Mouse (Mus musculus) lung, postnatal 0 days (tissue): Measurements from ENCODE around the gene Commd3. TPM values are rescaled to one million over a fixed set of nuclear protein-coding genes. Genes with fewer than 3 reads are reported as not detected.

Experiments used
- ATAC-seq: fragments of 200-750 bp; cut with Nextera tagmentation; 2 replicates; pipeline ENCODE4 v1.8.0; 2017; ENCODE audit warnings: moderate library complexity
- DNase-seq: peaks from one replicate; pipeline ENCODE4 v3.0.0-alpha.2; 2016; ENCODE audit warnings: low spot score
- H3K27ac ChIP-seq: fragments of 300-500 bp; sonication (generic); 2 replicates; pipeline ENCODE4 v1.5.1; 2014; ENCODE audit warnings: antibody characterized with exemption, mild to moderate bottlenecking, low read length, mixed read lengths
- H3K27me3 ChIP-seq: fragments of 300-500 bp; sonication (generic); replicated peaks from 2 replicates; pipeline ENCODE4 v1.6.1; 2014; ENCODE audit warnings: low read length, mixed read lengths; ENCODE audit not compliant: insufficient read depth
- H3K36me3 ChIP-seq: fragments of 300-500 bp; sonication (generic); 2 replicates; pipeline ENCODE4 v1.6.1; 2014; ENCODE audit warnings: low read length, mixed read lengths; ENCODE audit not compliant: insufficient read depth
- H3K4me1 ChIP-seq: fragments of 300-500 bp; sonication (generic); 2 replicates; pipeline ENCODE4 v1.6.1; 2014; ENCODE audit warnings: antibody characterized with exemption, low read depth, low read length, mixed read lengths; ENCODE audit not compliant: insufficient read depth
- H3K4me2 ChIP-seq: fragments of 300-500 bp; sonication (generic); replicated peaks from 2 replicates; pipeline ENCODE4 v1.6.1; 2014; ENCODE audit warnings: low read depth, mild to moderate bottlenecking, low read length, moderate library complexity, mixed read lengths
- H3K4me3 ChIP-seq: fragments of 300-500 bp; sonication (generic); 2 replicates; pipeline ENCODE4 v1.5.1; 2014; ENCODE audit warnings: low read depth, low read length
- H3K9ac ChIP-seq: fragments of 300-500 bp; sonication (generic); replicated peaks from 2 replicates; pipeline ENCODE4 v1.6.1; 2014; ENCODE audit warnings: low read depth, mild to moderate bottlenecking
- H3K9me3 ChIP-seq: fragments of 300-500 bp; sonication (generic); 2 replicates; pipeline ENCODE4 v1.6.1; 2016; ENCODE audit warnings: low read length, mixed read lengths
- CTCF ChIP-seq: IDR thresholded peaks from 2 replicates; pipeline ENCODE4 v1.5.1; 2016; ENCODE audit warnings: antibody characterized with exemption, mild to moderate bottlenecking
- EP300 ChIP-seq: IDR thresholded peaks from 2 replicates; pipeline ENCODE4 v1.6.1; 2016; ENCODE audit warnings: antibody characterized with exemption, mild to moderate bottlenecking, control low read depth
- WGBS: fragments of 180-500 bp; shearing (Covaris S2); extraction: QIAGEN DNeasy Blood & Tissue Kit; methylation state at CpG from one replicate; pipeline ENCODE4 v1.1.7; 2014; 5-methylcytosine and 5-hydroxymethylcytosine counted together
- polyA plus RNA-seq: library from polyadenylated mRNA; unstranded; fragments of >200 nt; fragmentation: Nextera tagmentation; extraction: Ambion mirVana; gene quantifications from 2 replicates; pipeline ENCODE4 v1.2.1, GENCODE M21; 2015

Gene Commd3
- polyA plus RNA-seq, 1 experiment from 2014 or later: 184 TPM

GRCm38 (mm10) chr2:18684062-18684461, 11.9 kb downstream of the Commd3 start:
- DNase-seq (no peak), ATAC-seq (no peak)
- Histone ChIP-seq H3K36me3 (no peaks in the 10 kb centered on the region; the same call in 1 of the 2 replicates), H3K27ac (no peak overlapping the region), H3K27me3 (peaks cover 18% of the 10 kb centered on the region), H3K9ac (no peak overlapping the region), H3K9me3 (no peaks in the 10 kb centered on the region), H3K4me1 (peaks cover 4% of the 10 kb centered on the region), H3K4me3 (no peak overlapping the region), H3K4me2 (no peak overlapping the region)
- TF ChIP-seq CTCF (no peak), EP300 (no peak)
- WGBS: 80% methylated on average over 5 of the region's 5 CpGs

DNA sequence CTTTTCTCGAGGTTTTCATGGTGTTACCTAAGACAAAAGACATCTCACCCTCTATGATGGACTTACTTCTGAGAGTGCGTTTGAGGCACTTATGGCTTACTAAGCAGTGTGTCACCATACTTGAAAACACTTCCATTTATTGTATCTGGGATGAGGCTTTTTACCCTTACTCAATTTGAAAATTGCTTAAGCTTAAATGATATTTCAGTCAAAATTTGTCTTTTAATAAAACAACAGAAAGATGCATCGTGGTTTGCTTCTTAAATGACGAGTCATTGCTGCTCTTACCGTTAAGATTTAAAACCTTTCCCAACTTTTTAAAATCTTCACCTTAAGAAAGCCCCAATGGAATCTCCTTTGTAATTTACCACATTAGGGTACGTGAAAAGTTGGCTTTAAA, 14.2 kb downstream of the Commd3 start:
- H3K4me2 ChIP-seq: no peak overlapping the region
- no peak for ATAC-seq
- H3K36me3 ChIP-seq: no peaks in the 10 kb centered on the region; the same call in 1 of the 2 replicates
- peaks cover 36% of the 10 kb centered on the region for H3K27me3 ChIP-seq
- no peak for TF ChIP-seq CTCF
- TF ChIP-seq EP300: no peak
- H3K9me3 ChIP-seq: no peaks in the 10 kb centered on the region
- no peak overlapping the region for H3K4me3 ChIP-seq
- no peak overlapping the region for H3K9ac ChIP-seq
- peaks cover 17% of the 10 kb centered on the region for H3K4me1 ChIP-seq
- WGBS: 78% methylated on average over 6 of the region's 6 CpGs
- no peak overlapping the region for H3K27ac ChIP-seq
- DNase-seq: no peak

DNA sequence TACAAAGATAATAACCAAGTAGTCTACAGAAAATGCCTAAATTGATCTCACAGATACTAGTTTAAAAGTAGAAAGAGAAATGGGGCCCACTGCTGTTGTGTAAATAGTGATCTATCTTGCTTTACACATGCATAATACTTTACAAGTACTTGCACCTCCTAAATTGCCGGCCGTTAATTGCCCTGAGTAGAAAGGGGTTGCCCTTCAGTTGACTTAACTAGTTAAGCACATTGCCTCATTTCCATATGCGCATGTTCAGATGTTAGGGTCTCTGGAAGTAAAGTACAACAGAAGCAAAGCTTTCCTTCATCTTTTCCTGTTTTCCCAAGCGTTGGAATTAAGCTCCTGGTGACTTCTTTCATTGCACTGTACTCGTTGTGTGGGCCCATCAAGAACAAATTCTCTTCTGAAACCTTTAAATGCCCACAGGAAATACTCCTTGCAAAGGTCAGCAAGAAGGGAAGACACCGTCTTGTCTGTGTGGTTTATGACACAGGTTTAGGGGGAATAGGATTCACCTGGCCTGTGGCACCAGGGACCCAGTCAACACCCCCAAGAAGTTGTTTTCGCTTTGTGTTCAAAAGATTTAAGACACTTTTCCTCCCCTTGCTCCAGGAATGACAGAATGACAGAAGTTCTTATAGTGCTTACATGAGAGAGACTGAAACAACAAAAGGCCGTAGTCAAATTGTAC, 14.8 kb downstream of the Commd3 start:
- DNase-seq: no peak
- TF ChIP-seq EP300: no peak
- no peak for TF ChIP-seq CTCF
- no peak overlapping the region for H3K27ac ChIP-seq
- no peak overlapping the region for H3K9ac ChIP-seq
- peaks cover 17% of the 10 kb centered on the region for H3K4me1 ChIP-seq
- peaks cover 39% of the 10 kb centered on the region for H3K27me3 ChIP-seq
- ATAC-seq: no peak
- no peak overlapping the region for H3K4me3 ChIP-seq
- H3K4me2 ChIP-seq: no peak overlapping the region
- H3K36me3 ChIP-seq: no peaks in the 10 kb centered on the region; the same call in 1 of the 2 replicates
- no peaks in the 10 kb centered on the region for H3K9me3 ChIP-seq
- WGBS: 77% methylated on average over 8 of the region's 8 CpGs

DNA sequence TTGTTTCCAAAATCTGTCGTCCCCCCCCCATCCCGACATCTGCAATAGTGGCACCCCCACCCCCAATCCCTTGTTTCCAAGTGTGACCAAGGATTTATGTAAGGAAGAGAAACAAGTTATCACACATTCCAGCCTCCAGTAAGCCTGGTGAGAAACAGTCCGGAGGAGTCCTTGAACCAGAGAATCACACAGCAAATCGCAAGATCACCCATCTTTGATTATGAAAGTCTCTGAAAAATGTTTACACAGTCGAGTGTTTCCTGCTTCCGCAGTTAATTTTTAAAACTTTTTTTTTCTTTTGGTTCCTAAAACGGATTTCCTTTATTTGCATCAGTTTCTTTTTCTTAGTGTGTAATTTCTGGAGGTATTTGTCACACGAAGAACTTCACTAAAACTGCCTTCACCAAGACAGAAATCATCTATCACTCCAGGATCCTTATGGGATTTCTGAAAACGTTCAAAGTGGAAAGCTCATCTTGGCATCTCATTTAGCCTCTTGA, 15.5 kb downstream of the Commd3 start:
- DNase-seq (no peak), ATAC-seq (no peak)
- no peaks in the 10 kb centered on the region; the same call in 1 of the 2 replicates for H3K36me3 ChIP-seq
- no peak overlapping the region for H3K4me3 ChIP-seq
- H3K27ac ChIP-seq: no peak overlapping the region
- no peak overlapping the region for H3K9ac ChIP-seq
- no peak overlapping the region for H3K4me2 ChIP-seq
- H3K4me1 ChIP-seq: peaks cover 17% of the 10 kb centered on the region
- TF ChIP-seq EP300: no peak
- 11% methylated on average over 9 of the region's 9 CpGs for WGBS
- peaks cover 45% of the 10 kb centered on the region for H3K27me3 ChIP-seq
- H3K9me3 ChIP-seq: no peaks in the 10 kb centered on the region

DNA sequence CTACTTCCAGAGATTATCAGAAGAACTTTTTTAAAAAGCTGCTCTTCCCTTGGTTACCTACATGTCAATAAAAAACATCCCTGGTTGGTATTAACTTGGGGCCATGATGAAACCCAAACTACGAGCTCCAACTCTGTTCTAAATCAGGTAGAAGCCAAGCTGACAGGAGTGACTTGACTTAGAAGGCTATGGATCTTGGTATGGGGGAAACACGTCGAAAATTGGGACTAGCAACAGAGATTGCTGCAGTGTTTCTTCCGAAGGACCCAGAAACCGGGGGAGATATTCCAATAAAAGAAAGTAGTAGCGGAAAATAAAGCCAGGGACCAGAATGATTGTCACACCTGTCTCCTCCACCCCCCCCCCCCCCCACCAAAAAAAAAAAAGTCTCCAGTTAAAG, 16.1 kb downstream of the Commd3 start:
- TF ChIP-seq EP300: no peak
- Histone ChIP-seq H3K27ac (no peak overlapping the region), H3K27me3 (peaks cover 49% of the 10 kb centered on the region), H3K4me2 (peak overlapping the region; percentile 77), H3K36me3 (no peaks in the 10 kb centered on the region; the same call in 1 of the 2 replicates), H3K4me1 (peaks cover 17% of the 10 kb centered on the region), H3K4me3 (peak overlapping the region; percentile 46; the same call in 1 of the 2 replicates), H3K9ac (no peak overlapping the region), H3K9me3 (no peaks in the 10 kb centered on the region)
- WGBS: 11% methylated on average over 6 of the region's 6 CpGs
- no peak for DNase-seq
- no peak for ATAC-seq

DNA sequence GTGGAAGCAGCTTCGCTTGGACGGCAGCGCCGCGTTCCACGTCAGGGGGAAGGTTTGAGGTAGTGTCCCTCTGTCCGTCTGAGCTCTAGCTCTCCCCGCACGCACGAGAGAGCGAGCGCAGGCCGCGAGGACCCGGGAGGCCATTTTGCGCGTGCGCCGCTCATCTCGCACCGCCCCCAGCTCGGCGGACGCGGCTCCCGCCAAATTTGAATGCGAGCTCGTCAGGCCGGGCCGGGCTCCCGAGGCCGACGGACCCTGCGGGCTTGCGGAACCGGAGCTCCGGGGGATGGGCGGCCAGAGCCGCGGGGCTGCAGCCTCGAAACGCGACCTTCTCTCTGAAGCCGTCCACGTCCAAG, 16.5 kb downstream of the Commd3 start:
- under 1% methylated on average over 40 of the region's 45 CpGs for WGBS
- peak overlapping the region; percentile 46 for H3K4me3 ChIP-seq
- peak overlapping the region; percentile 77 for H3K4me2 ChIP-seq
- no peaks in the 10 kb centered on the region for H3K9me3 ChIP-seq
- peaks cover 49% of the 10 kb centered on the region for H3K27me3 ChIP-seq
- peaks cover 17% of the 10 kb centered on the region for H3K4me1 ChIP-seq
- TF ChIP-seq EP300 (no peak), CTCF (no peak)
- DNase-seq: peak; percentile 78
- no peaks in the 10 kb centered on the region; the same call in 1 of the 2 replicates for H3K36me3 ChIP-seq
- peak; percentile 76 for ATAC-seq
- H3K27ac ChIP-seq: no peak overlapping the region
- H3K9ac ChIP-seq: no peak overlapping the region
